Mouse (Mus musculus): ENCODE data around the gene Zfp940. TPM values are rescaled to one million over a fixed set of nuclear protein-coding genes. Genes with fewer than 3 reads are reported as not detected.

The Zfp940 gene
- polyA plus RNA-seq, 1 experiment from 2014 or later = 16.5 TPM

DNA sequence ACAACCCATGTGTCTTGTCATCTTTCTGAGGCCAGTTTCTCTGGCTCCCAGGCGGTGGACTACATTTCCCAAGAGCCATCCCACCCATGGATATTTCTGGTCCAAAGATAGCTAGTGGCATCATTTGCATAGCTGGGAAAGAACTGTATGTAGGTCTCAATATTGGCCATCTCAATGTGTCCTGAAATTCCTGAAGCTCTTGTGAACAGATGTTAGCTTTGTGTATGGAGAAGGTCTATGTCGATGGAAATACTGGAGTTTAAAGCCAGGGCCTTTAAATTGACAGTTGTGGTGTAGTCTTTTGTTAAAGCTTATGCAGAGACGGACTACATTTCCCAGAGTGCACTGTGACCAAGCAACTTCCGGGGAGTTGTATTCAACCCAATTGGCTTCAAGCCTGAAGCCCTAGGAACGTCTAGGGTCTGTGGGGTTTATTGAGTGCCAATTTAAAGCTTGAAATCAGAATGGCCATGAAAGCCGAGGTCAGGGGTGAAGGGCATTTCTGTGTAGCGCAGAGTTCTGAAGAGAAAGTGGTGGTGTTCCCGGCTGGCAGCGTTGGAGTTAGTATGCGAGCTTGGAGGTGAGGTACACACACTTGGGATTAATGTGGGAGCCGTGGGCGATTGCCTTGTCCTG is 34.7 kb downstream of the Zfp940 start:
- WGBS = 1% methylated on average over 12 of the region's 12 CpGs
- peaks cover 16% of the 10 kb centered on the region for H3K36me3 ChIP-seq (ENCODE audit: control insufficient read depth, insufficient read depth, low read length)
- DNase-seq = peak; percentile 96

DNA sequence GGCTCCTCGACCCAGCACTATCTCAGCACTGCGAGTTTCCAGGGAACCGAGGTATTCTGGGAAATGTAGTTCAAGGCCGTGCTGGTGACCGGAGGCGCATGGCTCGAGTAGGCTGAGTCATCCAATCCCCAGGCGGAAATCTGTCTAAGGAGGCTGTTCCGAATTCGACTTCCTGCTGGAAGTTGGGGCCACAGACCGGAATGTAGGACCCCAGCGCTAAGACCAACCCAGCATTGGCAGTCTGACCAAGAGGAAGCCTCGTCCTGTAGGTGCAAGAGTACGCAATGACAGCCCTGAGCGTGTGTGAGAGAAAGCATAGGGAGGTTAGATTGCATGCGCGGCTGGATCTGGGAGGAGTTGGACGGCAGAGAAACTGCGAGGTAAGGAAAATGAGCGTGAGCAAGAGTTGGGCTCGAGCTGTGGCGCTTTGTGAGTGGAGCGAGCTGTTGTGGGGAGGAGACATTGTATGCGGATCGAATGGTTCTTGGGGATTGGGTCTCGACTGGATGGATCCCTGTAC is 37.5 kb downstream of the Zfp940 start, which contains the start of gene Zfp790:
Gene Zfp790, plus strand, starts transcription at position 205 of the 520 bp plus-strand sequence.
- Histone ChIP-seq H3K9me3 (ENCODE audit: control insufficient read depth, low read length) (no peaks in the 10 kb centered on the region), H3K4me2 (ENCODE audit: low read length) (peak within 1 kb of the TSS; percentile 79), H3K36me3 (ENCODE audit: control insufficient read depth, insufficient read depth, low read length) (no peaks in the 10 kb centered on the region), H3K9ac (replicated peaks; ENCODE audit: low read length) (peak within 1 kb of the TSS; percentile 58), H3K27me3 (ENCODE audit: control insufficient read depth, insufficient read depth, low read length) (no peaks in the 10 kb centered on the region), H3K27ac (replicated peaks; ENCODE audit: low read depth, low read length) (peak within 1 kb of the TSS; percentile 69), H3K4me1 (ENCODE audit: control insufficient read depth, insufficient read depth, low read length) (peaks cover 37% of the 10 kb centered on the region), H3K4me3 (replicated peaks; ENCODE audit: low read depth, low read length) (peak within 1 kb of the TSS; percentile 59)
- ATAC-seq (ENCODE audit: low FRiP score, low TSS enrichment) (peak; percentile 94), DNase-seq (peak; percentile 97)
- under 1% methylated on average over 26 of the region's 26 CpGs for WGBS

More for the DNA sequence above, 34.7 kb downstream of the Zfp940 start:
- Histone ChIP-seq H3K9me3 (ENCODE audit: control insufficient read depth, low read length) (no peaks in the 10 kb centered on the region), H3K4me1 (ENCODE audit: control insufficient read depth, insufficient read depth, low read length) (peaks cover 37% of the 10 kb centered on the region), H3K9ac (replicated peaks; ENCODE audit: low read length) (peak overlapping the region; percentile 38), H3K4me3 (replicated peaks; ENCODE audit: low read depth, low read length) (peak overlapping the region; percentile 43), H3K4me2 (ENCODE audit: low read length) (peak overlapping the region; percentile 70), H3K27ac (replicated peaks; ENCODE audit: low read depth, low read length) (peak overlapping the region; percentile 77), H3K27me3 (ENCODE audit: control insufficient read depth, insufficient read depth, low read length) (no peaks in the 10 kb centered on the region)
- ATAC-seq (ENCODE audit: low FRiP score, low TSS enrichment) = peak; percentile 75

GRCm38 (mm10) chr7:29815061-29815784 is 38.2 kb downstream of the Zfp940 start:
- no peaks in the 10 kb centered on the region for H3K27me3 ChIP-seq (ENCODE audit: control insufficient read depth, insufficient read depth, low read length)
- peak overlapping the region; percentile 68 for H3K27ac ChIP-seq (replicated peaks; ENCODE audit: low read depth, low read length)
- peak overlapping the region; percentile 58 for H3K9ac ChIP-seq (replicated peaks; ENCODE audit: low read length)
- peaks cover 37% of the 10 kb centered on the region for H3K4me1 ChIP-seq (ENCODE audit: control insufficient read depth, insufficient read depth, low read length)
- WGBS = 2% methylated on average over 12 of the region's 12 CpGs
- H3K9me3 ChIP-seq (ENCODE audit: control insufficient read depth, low read length) = peaks cover 3% of the 10 kb centered on the region; the same call in 1 of the 2 replicates
- ATAC-seq (ENCODE audit: low FRiP score, low TSS enrichment) (peak; percentile 61), DNase-seq (no peak)
- peak overlapping the region; percentile 79 for H3K4me2 ChIP-seq (ENCODE audit: low read length)
- H3K36me3 ChIP-seq (ENCODE audit: control insufficient read depth, insufficient read depth, low read length) = no peaks in the 10 kb centered on the region
- peak overlapping the region; percentile 59 for H3K4me3 ChIP-seq (replicated peaks; ENCODE audit: low read depth, low read length)

- no peak overlapping the region for H3K9ac ChIP-seq (replicated peaks; ENCODE audit: low read length)
- H3K4me3 ChIP-seq (replicated peaks; ENCODE audit: low read depth, low read length) = peak overlapping the region; percentile 59
- DNase-seq (no peak), ATAC-seq (ENCODE audit: low FRiP score, low TSS enrichment) (no peak)
- WGBS = 90% methylated on average over 2 of the region's 2 CpGs
- peak overlapping the region; percentile 79 for H3K4me2 ChIP-seq (ENCODE audit: low read length)
- H3K36me3 ChIP-seq (ENCODE audit: control insufficient read depth, insufficient read depth, low read length) = no peaks in the 10 kb centered on the region
- H3K27me3 ChIP-seq (ENCODE audit: control insufficient read depth, insufficient read depth, low read length) = no peaks in the 10 kb centered on the region
- H3K9me3 ChIP-seq (ENCODE audit: control insufficient read depth, low read length) = peaks cover 3% of the 10 kb centered on the region
- no peak overlapping the region for H3K27ac ChIP-seq (replicated peaks; ENCODE audit: low read depth, low read length)
- H3K4me1 ChIP-seq (ENCODE audit: control insufficient read depth, insufficient read depth, low read length) = peaks cover 34% of the 10 kb centered on the region
Observed at GRCm38 (mm10) chr7:29814381-29814780, 39.1 kb downstream of the Zfp940 start.

DNA sequence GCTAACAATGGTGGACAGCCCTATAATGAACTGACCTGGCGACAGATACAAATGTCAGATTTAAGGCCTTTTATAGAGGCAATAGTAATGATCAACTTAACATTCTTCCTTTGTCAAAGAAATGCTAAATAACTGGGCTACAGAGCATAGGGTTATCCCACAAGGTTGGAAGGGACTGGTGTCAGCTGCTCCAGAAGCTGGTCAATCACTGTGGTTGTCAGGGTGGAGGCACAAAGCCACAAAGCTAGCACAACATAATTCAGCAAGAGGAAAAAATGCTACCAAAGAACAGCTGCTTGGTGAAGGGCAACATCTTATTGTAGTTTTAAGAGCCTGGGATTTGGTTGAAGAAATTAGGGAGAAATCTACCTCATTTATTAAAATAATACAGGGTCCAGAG is 41.2 kb downstream of the Zfp940 start:
- WGBS = 96% methylated on average over 1 of the region's 1 CpGs

DNA sequence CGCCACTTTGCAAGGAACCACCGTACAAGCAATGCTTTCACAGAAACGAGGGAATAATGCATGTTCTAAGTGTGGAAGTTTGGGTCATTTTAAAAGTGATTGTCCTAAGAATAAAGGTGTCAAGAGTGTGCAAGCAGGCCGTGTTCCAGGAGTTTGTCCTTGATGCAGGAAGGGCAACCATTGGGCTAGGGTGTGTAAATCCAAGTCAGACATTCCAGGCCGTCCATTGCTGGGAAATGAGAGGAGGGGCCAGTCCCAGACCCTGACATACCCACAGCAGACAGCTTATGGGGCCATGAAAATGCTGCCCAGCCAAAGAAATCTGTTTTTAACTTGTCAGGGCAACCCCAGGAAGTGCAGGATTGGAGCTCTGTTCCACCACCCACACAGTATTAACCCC is 46.4 kb downstream of the Zfp940 start:
- Histone ChIP-seq H3K4me3 (replicated peaks; ENCODE audit: low read depth, low read length) (no peak overlapping the region), H3K9me3 (ENCODE audit: control insufficient read depth, low read length) (peaks cover 3% of the 10 kb centered on the region), H3K4me2 (ENCODE audit: low read length) (no peak overlapping the region), H3K9ac (replicated peaks; ENCODE audit: low read length) (no peak overlapping the region), H3K4me1 (ENCODE audit: control insufficient read depth, insufficient read depth, low read length) (no peaks in the 10 kb centered on the region), H3K36me3 (ENCODE audit: control insufficient read depth, insufficient read depth, low read length) (no peaks in the 10 kb centered on the region), H3K27me3 (ENCODE audit: control insufficient read depth, insufficient read depth, low read length) (no peaks in the 10 kb centered on the region), H3K27ac (replicated peaks; ENCODE audit: low read depth, low read length) (no peak overlapping the region)
- no peak for DNase-seq
- no peak for ATAC-seq (ENCODE audit: low FRiP score, low TSS enrichment)
- 74% methylated on average over 5 of the region's 5 CpGs for WGBS

More for the DNA sequence above, 41.2 kb downstream of the Zfp940 start:
- Histone ChIP-seq H3K27me3 (ENCODE audit: control insufficient read depth, insufficient read depth, low read length) (no peaks in the 10 kb centered on the region), H3K27ac (replicated peaks; ENCODE audit: low read depth, low read length) (no peak overlapping the region), H3K4me1 (ENCODE audit: control insufficient read depth, insufficient read depth, low read length) (peaks cover 22% of the 10 kb centered on the region), H3K36me3 (ENCODE audit: control insufficient read depth, insufficient read depth, low read length) (no peaks in the 10 kb centered on the region), H3K9me3 (ENCODE audit: control insufficient read depth, low read length) (peaks cover 3% of the 10 kb centered on the region), H3K4me3 (replicated peaks; ENCODE audit: low read depth, low read length) (no peak overlapping the region), H3K4me2 (ENCODE audit: low read length) (no peak overlapping the region), H3K9ac (replicated peaks; ENCODE audit: low read length) (no peak overlapping the region)
- ATAC-seq (ENCODE audit: low FRiP score, low TSS enrichment) (no peak), DNase-seq (no peak)

- no peak overlapping the region for H3K4me2 ChIP-seq (ENCODE audit: low read length)
- DNase-seq (no peak), ATAC-seq (ENCODE audit: low FRiP score, low TSS enrichment) (no peak)
- H3K4me3 ChIP-seq (replicated peaks; ENCODE audit: low read depth, low read length) = no peak overlapping the region
- no peaks in the 10 kb centered on the region for H3K9me3 ChIP-seq (ENCODE audit: control insufficient read depth, low read length)
- no peak overlapping the region for H3K27ac ChIP-seq (replicated peaks; ENCODE audit: low read depth, low read length)
- H3K4me1 ChIP-seq (ENCODE audit: control insufficient read depth, insufficient read depth, low read length) = no peaks in the 10 kb centered on the region
- H3K36me3 ChIP-seq (ENCODE audit: control insufficient read depth, insufficient read depth, low read length) = peaks cover 63% of the 10 kb centered on the region
- H3K27me3 ChIP-seq (ENCODE audit: control insufficient read depth, insufficient read depth, low read length) = no peaks in the 10 kb centered on the region
- no peak overlapping the region for H3K9ac ChIP-seq (replicated peaks; ENCODE audit: low read length)
- WGBS = 39% methylated on average over 27 of the region's 27 CpGs
Observed at GRCm38 (mm10) chr7:29792906-29793305, 60.6 kb downstream of the Zfp940 start.

GRCm38 (mm10) chr7:29785888-29786287 is 67.6 kb downstream of the Zfp940 start:
- Histone ChIP-seq H3K4me1 (ENCODE audit: control insufficient read depth, insufficient read depth, low read length) (peaks cover 20% of the 10 kb centered on the region; the same call in 1 of the 2 replicates), H3K4me2 (ENCODE audit: low read length) (peak overlapping the region; percentile 71), H3K9me3 (ENCODE audit: control insufficient read depth, low read length) (no peaks in the 10 kb centered on the region; the same call in 1 of the 2 replicates), H3K27me3 (ENCODE audit: control insufficient read depth, insufficient read depth, low read length) (no peaks in the 10 kb centered on the region), H3K4me3 (replicated peaks; ENCODE audit: low read depth, low read length) (peak overlapping the region; percentile 78), H3K9ac (replicated peaks; ENCODE audit: low read length) (peak overlapping the region; percentile 50), H3K36me3 (ENCODE audit: control insufficient read depth, insufficient read depth, low read length) (peaks cover 31% of the 10 kb centered on the region), H3K27ac (replicated peaks; ENCODE audit: low read depth, low read length) (no peak overlapping the region)
- DNase-seq (no peak), ATAC-seq (ENCODE audit: low FRiP score, low TSS enrichment) (no peak)
- 78% methylated on average over 5 of the region's 5 CpGs for WGBS

All from midbrain, embryonic 14.5 days (tissue).